Mouse (Mus musculus): ENCODE measurements at regions not wholly inside any gene's neighbourhood (a gene's known extent, or its start where the extent isn't known, plus 50 kb on each side); places are given as distances from the start of the nearest gene placed in this dataset.
"Not testable (repeated sequence)": the region's sequence is repeated elsewhere in the genome, so short reads cannot be mapped to it uniquely, and the experiment has no call there.

- no peak for DNase-seq
Observed at GRCm38 (mm10) chr10:57046021-57046420, 440.2 kb upstream of the Hsf2 start.

- no peak for DNase-seq
Observed at GRCm38 (mm10) chr10:57046891-57047290, 439.3 kb upstream of the Hsf2 start.

- DNase-seq, result no peak
Observed at GRCm38 (mm10) chr10:57047719-57048118, 438.5 kb upstream of the Hsf2 start.

- not testable (repeated sequence) for DNase-seq
Observed at GRCm38 (mm10) chr10:57053375-57053774, 432.8 kb upstream of the Hsf2 start.

- DNase-seq, result no peak
Observed at GRCm38 (mm10) chr10:57090131-57090530, 396.1 kb upstream of the Hsf2 start.

GRCm38 (mm10) chr10:57095920-57096319 lies 390.3 kb upstream of the Hsf2 start:
- DNase-seq, result no peak

GRCm38 (mm10) chr10:57113359-57113758 lies 372.8 kb upstream of the Hsf2 start:
- DNase-seq, result no peak

- no peak for DNase-seq
Observed at GRCm38 (mm10) chr10:57114696-57115271, 371.4 kb upstream of the Hsf2 start.

GRCm38 (mm10) chr10:57121514-57121913 lies 364.7 kb upstream of the Hsf2 start:
- DNase-seq, result no peak

GRCm38 (mm10) chr10:57127185-57127584 lies 359.0 kb upstream of the Hsf2 start:
- no peak for DNase-seq

GRCm38 (mm10) chr10:57156426-57156825 lies 329.8 kb upstream of the Hsf2 start:
- no peak for DNase-seq

GRCm38 (mm10) chr10:57156912-57157311 lies 329.3 kb upstream of the Hsf2 start:
- no peak for DNase-seq

GRCm38 (mm10) chr10:57160546-57160945 lies 325.6 kb upstream of the Hsf2 start:
- DNase-seq, result no peak

- no peak for DNase-seq
Observed at GRCm38 (mm10) chr10:57163359-57163758, 322.8 kb upstream of the Hsf2 start.

GRCm38 (mm10) chr10:57183560-57183959 lies 302.6 kb upstream of the Hsf2 start:
- no peak for DNase-seq

GRCm38 (mm10) chr10:57210701-57211100 lies 275.5 kb upstream of the Hsf2 start:
- DNase-seq, result no peak

- no peak for DNase-seq
Observed at GRCm38 (mm10) chr10:57231117-57231516, 255.1 kb upstream of the Hsf2 start.

- DNase-seq, result no peak
Observed at GRCm38 (mm10) chr10:57281220-57281619, 205.0 kb upstream of the Hsf2 start.

- no peak for DNase-seq
Observed at GRCm38 (mm10) chr10:57282896-57283295, 203.3 kb upstream of the Hsf2 start.

GRCm38 (mm10) chr10:57291596-57291995 lies 194.6 kb upstream of the Hsf2 start:
- no peak for DNase-seq

- DNase-seq, result no peak
Observed at GRCm38 (mm10) chr10:57313799-57314198, 172.4 kb upstream of the Hsf2 start.

- no peak for DNase-seq
Observed at GRCm38 (mm10) chr10:57317067-57317466, 169.1 kb upstream of the Hsf2 start.

GRCm38 (mm10) chr10:57319171-57319570 lies 167.0 kb upstream of the Hsf2 start:
- no peak for DNase-seq

GRCm38 (mm10) chr10:57322717-57323424 lies 163.3 kb upstream of the Hsf2 start:
- DNase-seq, result no peak

- no peak for DNase-seq
Observed at GRCm38 (mm10) chr10:57324226-57324625, 162.0 kb upstream of the Hsf2 start.
